Mouse (Mus musculus): Measurements from ENCODE around the gene Fgf15.

GRCm38 (mm10) chr7:144894191-144894590 is 2.1 kb upstream of the Fgf15 start:
- TF ChIP-seq POLR2A (IDR thresholded peaks at IDR 0.05; ENCODE audit: borderline replicate concordance, insufficient read depth, low read length) (no peak), CTCF (IDR thresholded peaks at IDR 0.05; ENCODE audit: borderline replicate concordance, insufficient read depth, low read depth, low read length) (peak; percentile 29; the same call in 1 of the 2 replicates)

All from cerebellum, adult 2 months (tissue).